Mouse (Mus musculus): ENCODE results near the gene Gabrd. TPM values are rescaled to one million over a fixed set of nuclear protein-coding genes. Genes with fewer than 3 reads are reported as not detected.
A peak's percentile ranks its signal among the peaks of the same experiment; 100 is the strongest.
"Not testable (repeated sequence)": the region's sequence is repeated elsewhere in the genome, so short reads cannot be mapped to it uniquely, and the experiment has no call there.

The Gabrd gene
- 10 to 100 TPM; 75.3 to 88.7 (median 81.9) TPM for total RNA-seq (2022)

DNA sequence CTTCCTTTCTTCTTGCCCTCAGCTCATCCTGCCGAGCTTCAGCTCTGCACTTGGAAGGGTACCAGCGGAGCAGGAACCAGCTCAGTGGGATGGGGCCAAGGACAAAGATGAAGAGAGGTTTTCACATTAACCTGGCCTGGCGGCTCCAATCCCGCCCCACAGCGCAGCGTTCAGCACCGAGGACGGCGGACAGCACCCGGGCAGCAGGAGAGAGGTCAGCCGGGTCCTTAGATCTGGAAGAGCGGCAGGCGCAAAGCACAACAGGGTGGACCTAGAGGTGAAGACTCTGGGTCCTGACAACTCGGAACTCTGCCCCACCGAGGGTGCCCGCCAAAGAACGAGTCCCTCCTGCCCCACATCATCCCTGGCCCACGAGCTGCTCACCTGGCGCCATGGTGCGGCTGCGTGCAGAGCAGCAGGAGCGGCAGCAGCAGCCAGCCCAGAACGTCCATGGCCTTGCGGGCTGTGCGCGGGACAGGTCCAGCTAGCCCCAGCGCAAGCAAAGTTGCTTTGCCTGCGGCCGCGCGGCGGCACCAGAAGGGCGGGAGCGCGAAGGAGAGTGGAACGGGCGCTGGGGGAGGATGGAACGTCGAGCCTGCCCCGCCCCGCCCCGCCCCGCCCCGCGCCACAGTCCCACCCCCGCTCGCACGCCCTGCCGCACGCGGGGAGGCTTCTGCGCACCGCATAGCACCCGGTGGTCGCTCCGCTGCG lies at the start of gene Gabrd:
Gene Gabrd, minus strand, starts transcription at position 602 of the 711 bp plus-strand sequence.
- DNase-seq (ENCODE audit: low spot score in 2 of 2): no peak

DNA sequence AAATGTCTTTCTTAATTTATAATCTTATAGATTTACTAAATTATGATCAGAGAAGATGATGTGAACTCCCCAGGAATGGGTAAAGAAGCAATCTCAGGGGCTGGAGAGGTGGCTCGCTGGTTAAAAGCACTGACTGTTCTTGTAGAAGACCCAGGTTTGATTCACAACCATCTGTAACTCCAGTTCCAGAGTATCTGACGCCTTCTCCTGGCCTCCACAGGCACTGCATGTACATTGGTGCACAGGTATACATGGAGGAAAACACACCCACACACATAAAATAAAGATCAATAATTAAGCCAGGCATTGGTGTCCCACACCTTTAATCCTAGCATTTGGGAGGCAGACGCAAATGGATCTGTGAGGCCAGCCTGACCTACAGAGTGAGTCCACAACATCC lies 44.9 kb upstream of the Gabrd start:
- DNase-seq (ENCODE audit: low spot score in 2 of 2): no peak

DNA sequence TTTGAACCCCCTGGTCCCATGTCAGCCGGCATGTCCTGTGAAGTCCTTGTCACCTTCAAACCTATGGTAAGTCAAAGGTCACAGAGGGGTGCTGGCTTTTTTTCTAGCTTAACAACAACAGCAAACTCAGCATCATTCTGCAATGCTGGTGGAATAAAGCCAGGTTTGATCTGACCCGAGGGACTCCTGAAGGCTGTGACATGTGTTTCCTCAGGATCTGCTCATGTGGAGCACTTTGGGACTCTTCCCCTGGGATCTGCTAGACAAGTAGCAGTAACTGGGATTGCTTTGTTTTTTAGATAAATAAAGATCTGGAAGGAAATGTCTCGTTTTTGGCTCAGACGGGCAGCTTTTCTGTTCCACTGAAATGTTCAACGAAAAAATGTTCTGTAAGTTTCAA lies 36.1 kb upstream of the Gabrd start:
- no peak for DNase-seq (ENCODE audit: low spot score in 2 of 2)

DNA sequence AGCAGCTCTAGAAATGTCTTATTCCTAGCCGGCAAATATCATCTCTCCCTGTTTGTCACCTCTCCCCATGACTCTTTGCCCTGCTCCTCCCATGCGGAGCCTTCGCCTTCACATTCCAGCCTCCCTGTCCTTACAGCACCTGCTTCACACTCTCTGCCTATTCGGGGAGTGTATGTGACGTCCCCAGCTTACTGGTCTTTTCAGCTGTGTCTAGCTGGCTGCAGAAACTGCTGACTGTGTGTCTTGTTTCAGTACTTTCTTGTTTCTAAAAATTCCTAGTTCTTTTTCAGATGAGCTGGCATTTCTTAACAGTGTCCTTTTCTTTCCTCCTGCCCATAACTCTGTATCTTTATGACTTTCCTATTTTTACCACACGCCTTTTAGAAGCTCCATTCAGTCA lies 34.4 kb upstream of the Gabrd start:
- DNase-seq (ENCODE audit: low spot score in 2 of 2): no peak

DNA sequence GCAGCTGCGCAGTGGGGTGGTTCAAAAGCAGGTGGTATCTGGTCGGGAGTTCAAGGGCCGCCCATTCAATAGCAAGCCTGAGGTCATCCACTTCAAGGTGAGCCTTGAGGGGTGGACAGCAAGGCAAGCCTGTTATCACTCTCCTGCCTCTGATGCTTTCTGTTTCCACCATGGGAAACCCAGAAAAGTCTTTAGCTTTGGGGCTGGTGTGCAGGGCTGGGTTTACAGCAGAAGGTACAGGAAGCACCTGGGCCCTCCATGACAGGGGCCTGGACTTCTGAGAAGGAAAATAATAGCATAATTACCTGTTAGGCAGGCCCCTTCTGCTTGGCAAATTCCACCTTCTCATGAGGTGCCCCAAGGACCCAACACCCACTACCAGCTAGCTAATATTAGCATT lies 31.3 kb upstream of the Gabrd start:
- DNase-seq (ENCODE audit: low spot score in 2 of 2): no peak

DNA sequence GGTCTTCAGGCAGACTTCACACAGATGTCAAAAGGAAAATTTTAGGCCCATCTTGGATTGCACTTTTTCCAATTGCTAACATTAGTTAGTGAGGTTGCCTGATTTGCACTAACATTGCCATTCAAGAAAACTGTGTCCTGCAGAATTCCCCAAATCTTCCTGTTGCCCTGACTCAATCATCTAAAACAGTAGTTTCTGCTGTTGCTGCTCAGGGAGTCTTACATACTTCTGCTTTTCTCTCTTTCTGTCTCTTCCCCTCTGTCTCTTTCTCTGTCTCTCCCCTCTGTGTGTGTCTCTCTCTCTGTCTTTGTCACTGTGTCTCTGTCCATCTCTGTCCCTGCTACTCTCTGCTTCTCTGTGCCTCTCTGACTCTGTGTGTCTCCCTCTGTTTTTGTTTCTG lies 30.5 kb upstream of the Gabrd start:
- no peak for DNase-seq (ENCODE audit: low spot score in 2 of 2)

DNA sequence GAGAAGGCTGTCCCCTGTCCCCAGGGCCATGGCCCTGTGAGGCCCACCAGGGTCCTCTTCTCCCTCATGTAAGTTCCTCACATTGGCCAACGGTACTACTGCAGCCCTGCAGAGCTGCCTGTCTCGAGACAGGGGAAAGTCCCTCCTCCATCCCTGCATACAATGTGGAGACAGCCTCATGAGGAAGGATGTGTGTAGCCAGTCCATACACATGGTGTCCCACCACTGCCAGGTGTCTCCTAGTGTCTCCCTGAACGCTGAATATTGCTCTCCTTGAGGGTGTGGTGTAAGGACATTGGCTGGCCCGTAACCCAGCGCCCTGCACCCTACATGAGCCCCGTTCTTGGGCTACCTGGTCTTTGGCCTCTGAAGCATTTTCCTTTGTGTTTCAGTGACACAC lies 28.4 kb upstream of the Gabrd start:
- no peak for DNase-seq (ENCODE audit: low spot score in 2 of 2)

DNA sequence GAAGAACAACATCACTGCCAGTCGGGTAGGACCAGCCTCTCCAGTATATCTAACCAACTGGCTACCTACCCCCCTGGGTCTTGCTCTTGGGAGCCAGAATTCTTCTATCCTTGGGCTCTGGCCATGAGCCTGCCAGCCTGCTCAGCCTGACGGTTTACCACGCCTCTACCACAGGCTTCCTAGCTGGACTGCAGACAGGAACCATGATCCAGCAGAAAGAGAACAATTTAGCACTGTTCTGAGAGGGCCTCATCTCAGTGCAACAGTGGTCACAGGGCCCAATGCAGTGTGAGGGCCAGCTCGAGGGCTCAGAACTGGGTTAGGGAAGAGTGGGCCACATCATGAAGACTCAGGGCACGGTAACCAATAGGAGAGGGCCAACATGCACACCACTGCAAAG lies 26.1 kb upstream of the Gabrd start:
- no peak for DNase-seq (ENCODE audit: low spot score in 2 of 2)

DNA sequence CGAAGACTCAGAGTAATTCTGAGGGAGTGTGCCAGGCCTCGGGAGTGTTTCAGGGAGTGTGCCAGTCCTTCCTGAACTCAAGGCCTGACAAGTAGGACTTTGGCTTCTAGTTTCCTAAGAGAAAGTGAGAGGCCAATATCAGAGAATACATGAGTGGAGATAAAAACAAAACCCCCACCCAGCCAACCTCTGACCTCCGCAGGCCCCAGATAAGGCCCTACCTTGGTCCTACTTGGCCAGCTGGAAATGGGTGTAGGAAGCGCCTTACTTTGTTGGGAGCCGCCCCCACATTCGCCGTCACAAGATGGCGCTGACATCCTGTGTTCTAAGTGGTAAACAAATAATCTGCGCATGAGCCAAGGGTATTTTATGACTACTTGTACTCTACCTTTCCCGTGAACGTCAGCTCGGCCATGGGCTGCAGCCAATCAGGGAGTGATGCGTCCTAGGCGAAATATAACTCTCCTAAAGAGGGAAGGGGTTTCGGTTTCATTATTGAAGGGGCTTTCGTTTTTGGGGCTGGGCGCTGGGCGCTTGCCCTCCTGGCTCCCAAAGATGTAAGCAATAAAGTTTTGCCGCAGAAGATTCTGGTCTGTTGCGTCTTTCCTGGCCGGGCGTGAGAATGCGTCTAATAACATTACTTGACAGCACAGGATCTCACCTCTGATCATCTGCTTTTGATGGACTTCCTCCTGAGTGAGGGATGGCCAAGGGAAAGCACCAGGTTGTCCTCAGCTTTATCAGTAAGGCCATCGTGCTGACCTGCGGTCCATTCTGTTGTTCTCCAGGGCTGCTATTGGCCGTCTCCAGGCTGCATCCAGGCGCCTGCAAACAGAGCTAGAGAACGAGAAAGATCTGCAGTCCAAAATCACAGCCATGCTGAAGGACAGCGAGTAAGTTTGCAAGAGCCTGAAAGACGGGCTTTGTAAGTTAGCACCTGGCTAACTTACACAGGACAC lies 23.8 kb upstream of the Gabrd start:
- not testable (repeated sequence) for DNase-seq (ENCODE audit: low spot score in 2 of 2)

DNA sequence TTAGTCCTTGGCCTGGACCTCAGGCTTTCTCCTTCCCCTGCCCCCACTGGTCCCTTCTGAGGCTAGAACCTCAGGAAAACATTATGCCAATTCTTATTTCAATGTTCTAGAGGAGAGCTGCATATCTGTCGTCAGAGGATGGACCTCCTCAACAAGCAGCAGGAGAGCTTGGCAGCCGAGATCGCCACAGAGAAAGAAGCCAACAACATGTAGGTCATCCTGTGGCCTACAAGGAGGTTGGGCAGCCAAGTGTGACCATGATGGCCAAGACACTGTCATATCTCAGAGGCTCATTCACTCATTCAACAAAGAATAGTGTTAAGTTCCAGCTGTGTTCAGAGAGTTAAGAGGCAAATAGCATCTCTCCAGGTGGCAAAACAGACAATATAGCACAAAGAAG lies 22.2 kb upstream of the Gabrd start:
- DNase-seq (ENCODE audit: low spot score in 2 of 2): no peak

DNA sequence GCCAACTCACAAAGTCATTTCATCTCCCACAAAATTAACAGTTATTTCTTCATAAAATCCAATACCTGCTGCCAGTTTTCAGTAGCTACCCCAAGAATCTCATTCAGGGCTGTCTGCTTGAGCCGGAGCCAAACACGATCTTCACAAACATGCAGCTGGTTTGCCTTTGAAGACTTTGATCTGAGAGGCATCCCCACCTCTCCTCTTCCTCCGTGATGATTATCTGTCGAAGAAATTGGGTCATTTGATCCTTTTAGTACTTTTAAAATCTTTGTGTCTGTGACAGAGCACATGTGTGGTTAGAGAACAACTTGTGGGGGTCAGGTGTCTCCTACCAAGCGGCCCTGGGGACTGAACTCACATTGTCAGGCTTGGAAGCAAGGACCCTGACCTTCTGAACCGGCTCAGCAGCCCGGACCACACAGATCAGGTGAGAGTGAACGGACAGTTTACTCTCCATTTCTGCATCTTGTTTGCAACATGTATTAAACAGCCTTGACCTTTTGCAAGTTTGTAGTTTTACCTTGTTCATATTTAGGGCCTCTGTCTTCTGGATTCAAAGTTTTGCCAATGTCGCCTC lies 16.8 kb upstream of the Gabrd start:
- DNase-seq (ENCODE audit: low spot score in 2 of 2): no peak

DNA sequence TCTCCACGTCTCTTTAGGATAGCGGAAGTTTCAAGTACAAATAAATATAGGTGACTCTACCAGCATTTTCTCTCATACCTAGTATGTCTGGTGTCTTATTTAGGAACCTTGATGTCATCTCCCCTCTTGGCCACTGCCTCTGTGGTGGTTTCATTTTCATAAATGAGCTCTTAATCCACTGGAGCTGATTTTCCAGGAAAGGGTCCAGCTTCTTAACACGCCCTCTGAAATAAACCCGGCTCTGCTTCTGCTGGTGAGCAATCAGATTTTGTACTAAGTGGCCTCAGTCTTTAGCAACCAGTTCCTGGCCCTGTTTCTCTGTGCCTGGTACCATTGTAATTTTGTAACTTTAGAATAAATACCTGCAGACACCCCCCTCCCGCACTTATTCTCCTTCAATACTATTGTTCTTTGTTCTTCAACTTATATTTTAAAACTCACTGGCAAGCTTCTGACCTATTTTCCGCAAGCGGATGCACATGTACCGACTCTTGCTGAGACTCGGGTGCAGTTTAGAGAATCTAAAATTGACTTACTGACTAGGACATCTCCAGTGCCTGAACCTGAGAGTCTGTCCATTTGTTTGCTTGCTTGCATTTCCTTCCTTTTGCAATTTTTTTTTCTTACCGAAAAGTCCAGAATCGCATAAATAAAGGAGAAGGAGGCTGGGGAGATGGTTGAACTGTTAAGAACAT lies 15.9 kb upstream of the Gabrd start:
- DNase-seq (ENCODE audit: low spot score in 2 of 2): no peak

DNA sequence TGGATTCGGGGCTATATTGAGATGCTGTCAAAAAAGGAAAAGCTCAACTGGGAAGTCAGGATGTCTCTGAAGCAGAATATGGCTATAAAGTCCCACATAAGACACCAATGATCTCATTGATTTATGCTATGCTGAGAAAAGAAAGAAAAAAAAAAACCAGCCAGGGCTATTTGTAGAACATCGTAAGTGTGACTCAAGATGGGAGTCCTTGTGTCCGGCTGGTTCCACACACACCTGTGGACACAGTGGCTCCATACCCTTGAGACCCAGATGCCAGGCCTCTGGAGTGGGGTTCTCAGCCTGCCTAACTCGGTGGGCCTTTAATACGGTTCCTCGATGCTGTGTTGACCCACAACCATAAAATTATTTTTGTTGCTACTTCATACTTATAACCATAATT lies 14.2 kb upstream of the Gabrd start:
- DNase-seq (ENCODE audit: low spot score in 2 of 2): no peak

DNA sequence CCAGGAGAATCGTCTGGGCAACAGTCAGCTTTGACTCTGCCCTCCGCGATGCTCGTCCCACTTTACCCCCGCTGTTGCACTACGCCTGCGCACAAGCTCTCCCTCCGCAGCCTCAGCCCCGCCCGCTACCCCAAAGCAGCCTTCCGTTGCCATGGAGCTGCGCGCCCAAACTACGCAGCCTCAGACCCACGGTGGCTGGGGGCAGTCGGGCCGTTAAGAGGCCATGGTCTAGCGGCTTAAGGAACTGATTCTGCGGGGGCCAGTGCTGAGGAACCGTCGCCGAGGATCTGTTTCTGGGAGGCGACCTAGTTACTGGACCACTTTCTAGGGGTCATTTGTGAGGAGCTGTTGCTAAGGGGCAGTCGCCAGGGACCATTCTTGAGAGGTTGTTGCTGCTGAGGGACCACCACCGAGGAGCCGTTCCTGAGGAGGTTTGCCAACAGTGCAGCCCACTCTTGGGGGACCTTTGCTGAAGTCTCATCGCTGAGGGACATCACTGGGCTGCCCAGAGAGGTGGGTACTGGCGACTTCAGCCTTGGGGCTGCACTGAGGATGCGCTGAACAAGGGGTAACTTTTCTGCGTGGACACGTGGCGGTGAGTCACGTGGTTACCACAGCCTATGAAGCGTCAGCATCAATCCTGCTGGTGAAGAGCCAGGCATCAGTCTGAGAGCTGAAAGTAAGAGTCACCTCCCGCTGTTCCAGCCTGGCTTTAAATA lies 11.3 kb upstream of the Gabrd start, which contains the start of gene Cfap74:
Gene Cfap74, plus strand, starts transcription at position 133 of the 719 bp plus-strand sequence.
- DNase-seq (ENCODE audit: low spot score in 2 of 2): peak; percentile 67 to 81

DNA sequence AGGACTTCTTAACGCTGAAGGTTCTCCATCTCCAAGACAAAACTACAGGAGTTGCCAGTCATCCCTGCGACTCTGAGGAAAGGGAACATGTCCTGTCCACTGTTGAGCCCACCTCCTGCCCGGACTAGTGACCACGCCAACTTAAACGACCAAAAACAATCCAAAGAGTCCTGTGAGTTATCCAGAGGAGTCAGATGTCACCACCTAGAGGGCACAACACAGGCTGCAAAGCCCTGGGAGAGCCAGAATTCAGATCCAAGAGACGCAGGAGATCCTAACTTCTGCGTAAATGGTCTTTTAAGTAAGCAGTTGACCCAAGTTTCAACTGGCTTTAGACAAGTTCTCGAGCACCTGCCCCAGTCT lies 10.8 kb upstream of the Gabrd start:
- no peak for DNase-seq (ENCODE audit: low spot score in 2 of 2)

DNA sequence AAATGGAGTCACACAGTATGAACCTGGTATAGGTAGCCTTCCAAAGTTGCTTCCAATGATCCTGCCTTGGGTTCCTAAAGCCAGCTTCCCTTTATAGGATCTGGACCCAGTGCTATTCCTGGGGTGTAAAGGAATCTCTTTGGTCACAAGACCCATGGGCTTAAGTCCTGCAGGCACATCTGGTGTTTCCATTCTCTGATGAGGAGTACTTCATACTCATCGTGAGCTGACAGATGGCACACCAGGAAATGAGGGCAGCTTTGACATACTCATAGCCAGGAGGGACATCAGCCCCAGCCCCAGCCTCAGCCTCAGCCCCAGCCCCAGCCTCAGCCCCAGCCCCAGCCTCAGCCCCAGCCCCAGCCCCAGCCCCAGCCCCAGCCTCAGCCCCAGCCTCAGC lies 4.6 kb upstream of the Gabrd start:
- no peak for DNase-seq (ENCODE audit: low spot score in 2 of 2)

DNA sequence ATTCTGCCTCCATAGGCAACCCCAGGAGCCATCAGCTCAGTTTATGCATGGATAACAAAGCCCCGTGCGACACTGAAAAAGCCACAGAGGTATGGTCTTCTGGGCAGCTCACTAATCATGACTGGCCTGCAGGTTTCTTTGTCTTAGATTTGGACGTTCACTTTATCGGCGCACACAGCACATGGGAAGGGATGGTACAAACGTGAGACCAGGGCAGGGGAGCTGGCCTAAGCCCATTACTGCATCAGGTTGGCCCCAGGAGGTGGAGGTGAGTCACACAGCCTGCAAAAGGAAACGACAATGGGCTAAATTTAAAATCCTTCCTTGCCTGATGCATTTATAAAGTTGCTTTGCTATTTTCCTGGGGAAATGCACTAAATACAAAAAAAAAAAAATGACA lies 3.2 kb upstream of the Gabrd start:
- DNase-seq (ENCODE audit: low spot score in 2 of 2): no peak

DNA sequence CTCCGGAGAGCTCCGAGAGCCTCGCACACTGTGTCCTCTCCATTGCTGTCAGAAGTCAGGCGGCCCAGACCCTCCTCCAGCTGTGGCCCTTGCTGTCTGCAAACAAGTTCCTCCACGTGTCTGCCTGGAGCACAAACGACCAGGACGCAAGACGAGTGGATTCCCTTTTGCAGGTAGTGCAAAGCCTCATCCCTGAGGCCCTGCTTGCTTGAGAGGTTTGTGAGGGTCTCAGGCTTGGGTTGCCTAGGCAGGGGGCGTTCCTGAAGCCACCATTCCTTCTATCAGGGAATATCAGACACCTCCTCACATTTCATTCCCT lies 269 bp upstream of the Gabrd start:
- DNase-seq (ENCODE audit: low spot score in 2 of 2): no peak

DNA sequence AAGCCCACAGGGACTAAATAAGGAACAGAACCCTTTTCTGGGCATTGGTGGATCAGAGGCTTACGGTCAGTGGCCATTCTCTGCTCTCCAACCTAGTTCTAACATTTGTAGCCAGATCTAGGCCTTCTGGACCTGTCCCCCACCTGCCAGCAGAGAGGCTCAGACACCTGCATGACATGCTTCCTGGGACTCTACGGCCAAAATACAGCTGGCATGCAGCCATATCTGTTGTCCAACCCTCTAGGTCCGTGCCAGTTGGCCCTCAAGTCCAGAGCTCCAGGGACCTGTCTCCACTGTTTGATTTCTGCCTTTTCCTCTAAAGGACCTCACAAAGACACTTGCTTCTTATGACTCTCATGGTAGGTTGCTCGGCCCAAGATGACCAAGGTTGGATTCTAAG lies 1.2 kb downstream of the Gabrd start:
- no peak for DNase-seq (ENCODE audit: low spot score in 2 of 2)

DNA sequence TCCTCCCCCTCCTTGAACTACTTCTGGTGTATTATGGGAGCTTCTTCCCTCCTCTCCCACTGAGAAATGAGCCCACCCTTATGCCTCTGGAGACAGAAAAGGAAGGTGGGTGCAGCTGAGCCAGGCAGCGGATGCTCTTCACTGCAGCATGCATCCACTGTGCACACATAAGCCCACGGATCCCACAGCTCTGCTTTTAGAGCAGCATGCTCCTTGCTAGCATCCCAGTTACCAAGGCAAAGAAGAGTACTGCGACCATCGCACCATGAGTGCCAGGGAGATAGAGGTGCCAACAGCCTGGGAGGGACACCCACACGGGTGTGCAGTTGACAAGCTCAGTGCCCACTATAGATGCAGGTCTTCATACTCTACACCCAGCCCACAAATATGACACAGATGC lies 2.4 kb downstream of the Gabrd start:
- peak; percentile 60 to 79 for DNase-seq (ENCODE audit: low spot score in 2 of 2)

DNA sequence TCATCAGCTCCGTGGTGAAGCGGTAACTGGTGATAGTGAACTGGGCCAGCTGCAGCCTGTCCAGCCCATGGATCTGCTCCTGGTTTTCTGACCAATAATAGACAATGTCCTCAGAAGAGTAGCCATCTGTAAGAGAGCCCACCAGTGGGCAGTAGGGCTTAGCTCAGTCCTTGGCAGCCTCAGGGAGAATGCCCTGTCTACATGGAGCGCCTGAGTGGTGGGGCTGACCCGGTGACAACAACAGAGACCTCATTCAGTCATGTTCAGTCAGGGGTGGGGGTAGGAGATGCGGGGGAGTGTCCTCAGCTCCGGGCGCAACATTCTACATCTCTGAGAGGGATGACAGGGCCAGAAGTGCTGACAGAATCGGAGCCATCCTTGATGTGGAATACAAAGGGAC lies 10.7 kb downstream of the Gabrd start:
- DNase-seq (ENCODE audit: low spot score in 2 of 2): no peak

All from left cerebral cortex, adult 8-10 months (tissue).